Mouse (Mus musculus): ENCODE data around the gene Pigl.
"Not testable (repeated sequence)": the region's sequence is repeated elsewhere in the genome, so short reads cannot be mapped to it uniquely, and the experiment has no call there.

- TF ChIP-seq CTCF (IDR thresholded peaks at IDR 0.05; ENCODE audit: borderline replicate concordance, extremely low read depth, insufficient read depth, insufficient read length); POLR2A (IDR thresholded peaks at IDR 0.05; ENCODE audit: borderline replicate concordance, extremely low read depth, insufficient read depth, insufficient read length, poor library complexity, severe bottlenecking): not testable (repeated sequence)
These were observed 4.3 kb downstream of the Pigl start for GRCm38 (mm10) chr11:62462529-62462928.

Data from brain, embryonic 14.5 days (tissue).